ENCODE assay signal across 26 mouse cellular contexts in genomic region chr13:95715356-95715755, GRCm38 (mm10). TPM values are rescaled to one million over a fixed set of nuclear protein-coding genes. Genes with fewer than 3 reads are reported as not detected.
"Had no signal": no experiment of that assay in that cellular context is flagged by ENCODE, and none has a peak within 500 bp of the region (broad histone marks: within the 10 kb centered on the region; RNA-seq: fewer than 3 reads in every experiment).

No protein-coding gene starts in this region.

- DNase-seq: cerebellum, adult 8-10 months; cerebellum, adult 9-10 months; cerebellum, adult 9-11 months; cerebellum, postnatal 25 days; cerebellum, postnatal 36 days; embryo, embryonic 11 days; gastrocnemius, adult 2 months; gastrocnemius, postnatal 10 days; gastrocnemius, postnatal 14 days; gastrocnemius, postnatal 25 days; gastrocnemius, postnatal 36 days; heart, adult 18-20 months; heart, adult 2 months had no signal

- H3K9ac ChIP-seq: embryonic facial prominence, embryonic 12.5 days; embryonic facial prominence, embryonic 13.5 days; embryonic facial prominence, embryonic 15.5 days; forebrain, embryonic 12.5 days; forebrain, embryonic 13.5 days; forebrain, embryonic 15.5 days; forebrain, postnatal 0 days had no signal

- H3K36me3 ChIP-seq: embryonic facial prominence, embryonic 12.5 days; embryonic facial prominence, embryonic 15.5 days; forebrain, embryonic 15.5 days had no signal

- H3K4me1 ChIP-seq: forebrain, embryonic 12.5 days had no signal

- H3K4me2 ChIP-seq: embryonic facial prominence, embryonic 12.5 days; embryonic facial prominence, embryonic 13.5 days; embryonic facial prominence, embryonic 15.5 days; forebrain, embryonic 12.5 days; forebrain, embryonic 13.5 days; forebrain, embryonic 15.5 days; heart, embryonic 11.5 days had no signal

- H3K9me3 ChIP-seq: embryonic facial prominence, embryonic 10.5 days; embryonic facial prominence, embryonic 12.5 days; embryonic facial prominence, embryonic 13.5 days; embryonic facial prominence, embryonic 15.5 days; forebrain, embryonic 10.5 days; forebrain, embryonic 12.5 days; forebrain, embryonic 13.5 days; forebrain, embryonic 15.5 days had no signal

- H3K27ac ChIP-seq: embryonic facial prominence, embryonic 10.5 days; embryonic facial prominence, embryonic 12.5 days; embryonic facial prominence, embryonic 13.5 days; embryonic facial prominence, embryonic 15.5 days; forebrain, embryonic 10.5 days; forebrain, embryonic 12.5 days; forebrain, embryonic 13.5 days; gastrocnemius, adult 2 months; heart, adult 2 months had no signal

- H3K4me3 ChIP-seq: embryonic facial prominence, embryonic 10.5 days; embryonic facial prominence, embryonic 12.5 days; embryonic facial prominence, embryonic 13.5 days; embryonic facial prominence, embryonic 15.5 days; erythroblast, embryonic 14.5 days; forebrain, embryonic 10.5 days; forebrain, embryonic 12.5 days; forebrain, embryonic 13.5 days; forebrain, embryonic 15.5 days; gastrocnemius, adult 2 months; heart, adult 2 months had no signal

- ATAC-seq: forebrain, embryonic 13.5 days; forebrain, embryonic 15.5 days; forebrain, postnatal 0 days had no signal

- H3K27me3 ChIP-seq: embryonic facial prominence, embryonic 12.5 days; embryonic facial prominence, embryonic 13.5 days; embryonic facial prominence, embryonic 15.5 days; forebrain, embryonic 12.5 days; forebrain, embryonic 13.5 days; forebrain, embryonic 15.5 days had no signal

RNA-seq across cellular contexts. Expression of gene F2rl2, which starts 18.7 kb away (rescaled TPM):
- total RNA-seq: gastrocnemius, adult 18-20 months; gastrocnemius, adult 2 months; gastrocnemius, adult 8-10 months; gastrocnemius, postnatal 14 days; gastrocnemius, postnatal 25 days; gastrocnemius, postnatal 36 days had no signal
- polyA plus RNA-seq: erythroblast, embryonic 14.5 days had no signal
